Mouse (Mus musculus) midbrain, embryonic 13.5 days (tissue): ENCODE results near the gene Kcnk4. TPM values are rescaled to one million over a fixed set of nuclear protein-coding genes. Genes with fewer than 3 reads are reported as not detected.
A peak's percentile ranks its signal among the peaks of the same experiment; 100 is the strongest.

Experiments
- ATAC-seq: fragments of 200-750 bp; cut with Nextera tagmentation; 2 replicates; pipeline ENCODE4 v1.8.0; 2017; ENCODE audit warnings: mild to moderate bottlenecking, moderate TSS enrichment, moderate library complexity
- H3K27ac ChIP-seq: fragments of 300-500 bp; sonication (generic); 2 replicates; pipeline ENCODE4 v1.5.1; 2015; ENCODE audit warnings: inconsistent platforms, mild to moderate bottlenecking, moderate library complexity
- H3K27me3 ChIP-seq: fragments of 300-500 bp; sonication (generic); 2 replicates; pipeline ENCODE4 v1.6.1; 2015; ENCODE audit warnings: mild to moderate bottlenecking, inconsistent platforms
- H3K36me3 ChIP-seq: fragments of 300-500 bp; sonication (generic); 2 replicates; pipeline ENCODE4 v1.6.1; 2015; ENCODE audit warnings: mild to moderate bottlenecking, inconsistent platforms
- H3K4me1 ChIP-seq: fragments of 300-500 bp; sonication (generic); replicated peaks from 2 replicates; pipeline ENCODE4 v1.6.1; 2015; ENCODE audit warnings: inconsistent platforms
- H3K4me2 ChIP-seq: fragments of 300-500 bp; sonication (generic); replicated peaks from 2 replicates; pipeline ENCODE4 v1.6.1; 2015; ENCODE audit warnings: moderate library complexity, mild to moderate bottlenecking, inconsistent platforms
- H3K4me3 ChIP-seq: fragments of 300-500 bp; sonication (generic); replicated peaks from 2 replicates; pipeline ENCODE4 v1.5.1; 2015; ENCODE audit warnings: mild to moderate bottlenecking, inconsistent platforms
- H3K9ac ChIP-seq: fragments of 300-500 bp; sonication (generic); replicated peaks from 2 replicates; pipeline ENCODE4 v1.6.1; 2015; ENCODE audit warnings: mild to moderate bottlenecking, inconsistent platforms
- H3K9me3 ChIP-seq: fragments of 300-500 bp; sonication (generic); 2 replicates; pipeline ENCODE4 v1.6.1; 2016; ENCODE audit warnings: mild to moderate bottlenecking, inconsistent platforms
- WGBS: fragments of 180-500 bp; shearing (Covaris S2); methylation state at CpG from one replicate; pipeline ENCODE4 v1.1.7; 2015; 5-methylcytosine and 5-hydroxymethylcytosine counted together
- polyA plus RNA-seq: library from polyadenylated mRNA; unstranded; fragments of >200 nt; fragmentation: Nextera tagmentation; extraction: Ambion mirVana; gene quantifications from 2 replicates; pipeline ENCODE4 v1.2.1, GENCODE M21; 2015

Kcnk4 gene
- polyA plus RNA-seq, 1 experiment from 2014 or later, result 0.79 TPM

DNA sequence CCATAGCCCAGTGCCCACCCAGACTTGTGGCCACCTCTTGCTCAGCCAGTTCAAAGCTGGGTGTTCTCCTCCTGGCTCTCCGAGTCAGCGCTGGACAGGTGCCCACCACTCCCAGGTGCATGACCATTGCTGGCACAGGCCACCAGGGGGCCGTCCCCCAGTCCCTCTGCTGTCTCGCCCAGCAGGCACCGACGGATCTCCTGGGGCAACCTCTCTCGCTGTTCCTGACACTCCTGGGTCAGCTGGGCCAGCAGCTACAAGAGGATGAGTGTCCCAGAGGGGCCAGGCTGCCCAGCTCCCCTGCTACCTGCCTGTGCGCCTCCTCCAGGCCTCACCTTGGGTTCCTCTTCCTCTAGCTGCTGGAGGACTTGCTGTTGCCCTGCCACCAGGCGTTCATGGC is 19.7 kb upstream of the Kcnk4 start:
- Histone ChIP-seq H3K27ac (no peak overlapping the region), H3K36me3 (peaks cover 17% of the 10 kb centered on the region; the same call in 1 of the 2 replicates), H3K9ac (no peak overlapping the region), H3K4me2 (no peak overlapping the region), H3K9me3 (no peaks in the 10 kb centered on the region), H3K4me3 (no peak overlapping the region), H3K27me3 (no peaks in the 10 kb centered on the region), H3K4me1 (peaks cover 25% of the 10 kb centered on the region)
- no peak for ATAC-seq
- 57% methylated on average over 9 of the region's 9 CpGs for WGBS

DNA sequence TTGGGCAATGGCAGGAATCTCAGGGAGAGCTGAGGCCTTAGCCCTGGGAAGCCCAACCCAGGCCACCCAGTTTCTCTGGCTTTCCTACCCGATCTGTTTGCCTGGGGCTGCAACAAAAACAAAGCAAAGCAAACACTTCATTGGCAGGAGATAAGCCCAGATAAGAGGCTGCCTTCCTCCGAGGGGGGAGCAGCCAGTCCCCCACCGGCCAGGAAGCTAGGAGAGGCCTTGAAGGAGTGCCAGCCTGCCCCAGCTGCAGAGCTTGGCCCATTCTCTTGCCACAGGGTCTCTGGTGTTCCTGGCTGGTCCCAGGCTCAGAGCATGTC is 18.4 kb upstream of the Kcnk4 start:
- Histone ChIP-seq H3K27me3 (no peaks in the 10 kb centered on the region), H3K9me3 (no peaks in the 10 kb centered on the region), H3K36me3 (peaks cover 17% of the 10 kb centered on the region; the same call in 1 of the 2 replicates), H3K27ac (peak overlapping the region; percentile 97), H3K4me3 (peak overlapping the region; percentile 62), H3K9ac (peak overlapping the region; percentile 84), H3K4me1 (peaks cover 25% of the 10 kb centered on the region), H3K4me2 (peak overlapping the region; percentile 99)
- ATAC-seq, result no peak
- WGBS, result 37% methylated on average over 3 of the region's 3 CpGs

DNA sequence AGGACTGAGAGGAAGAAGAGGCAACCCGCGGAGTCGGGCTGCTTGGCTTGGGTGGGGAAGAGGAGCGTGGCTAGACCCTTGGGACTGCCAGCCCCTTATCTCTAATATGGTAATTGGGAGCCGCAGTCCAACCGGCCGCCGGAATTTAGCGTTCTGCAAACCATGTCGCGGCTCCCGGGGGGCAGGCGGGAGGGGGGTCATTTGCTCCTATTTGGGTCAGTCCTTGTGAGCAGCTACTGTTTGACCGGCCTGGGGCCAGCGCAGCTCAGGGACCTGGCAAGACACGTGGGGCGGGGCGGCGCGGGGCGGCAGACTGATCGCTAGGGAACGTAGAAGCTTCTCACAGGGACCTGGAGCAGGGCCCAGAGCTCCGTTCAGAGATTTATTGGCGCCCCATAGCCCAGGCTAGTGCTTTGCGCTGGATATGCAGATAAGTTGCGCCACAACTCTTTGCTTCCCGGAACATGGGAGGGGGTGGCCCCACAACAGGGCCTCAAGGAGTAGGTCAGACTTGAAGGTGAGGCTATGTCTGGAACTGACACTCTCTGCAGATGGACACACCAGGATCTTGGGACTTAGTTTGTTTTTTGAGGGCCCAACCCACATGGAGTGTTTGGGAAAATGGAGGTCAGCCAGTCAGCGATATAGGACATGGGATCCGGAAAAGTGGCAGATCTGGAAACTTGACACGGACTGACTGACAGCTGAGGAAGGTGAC is 17.8 kb upstream of the Kcnk4 start:
- H3K36me3 ChIP-seq, result peaks cover 17% of the 10 kb centered on the region; the same call in 1 of the 2 replicates
- WGBS, result 4% methylated on average over 30 of the region's 31 CpGs

DNA sequence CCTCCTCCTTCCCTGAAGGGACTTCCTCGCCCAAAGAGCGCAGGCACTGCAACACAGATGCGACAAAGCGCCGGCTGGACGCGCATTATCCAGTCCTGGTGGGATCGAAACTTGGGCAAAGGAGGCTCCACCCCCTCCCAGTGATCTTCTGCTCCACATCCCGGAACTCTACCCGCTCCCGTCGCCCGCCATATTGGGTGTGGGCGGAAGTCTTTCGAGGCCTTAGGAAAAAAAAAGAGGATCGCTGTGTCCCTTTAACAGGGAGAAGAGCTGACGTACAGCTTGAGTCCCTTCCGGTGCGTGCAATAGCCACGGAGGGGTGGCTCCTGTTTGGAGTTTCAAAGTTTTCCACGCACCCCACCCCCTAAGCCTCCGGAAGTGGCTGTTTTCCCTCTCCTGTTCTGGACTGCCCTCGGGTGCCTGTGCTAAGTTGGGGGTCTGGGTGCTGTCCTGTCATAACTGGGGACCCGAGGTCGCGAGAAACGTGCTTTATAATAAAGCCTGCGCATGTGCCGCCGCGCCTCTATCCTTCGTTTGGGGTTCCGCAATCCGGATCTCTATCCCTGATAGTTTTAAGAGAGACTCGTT is 17.2 kb upstream of the Kcnk4 start:
- Histone ChIP-seq H3K4me3 (peak overlapping the region; percentile 62), H3K27ac (peak overlapping the region; percentile 97), H3K9me3 (no peaks in the 10 kb centered on the region), H3K27me3 (no peaks in the 10 kb centered on the region), H3K4me2 (peak overlapping the region; percentile 99), H3K36me3 (peaks cover 17% of the 10 kb centered on the region; the same call in 1 of the 2 replicates), H3K4me1 (peaks cover 25% of the 10 kb centered on the region), H3K9ac (peak overlapping the region; percentile 84)
- WGBS, result under 1% methylated on average over 35 of the region's 35 CpGs
- ATAC-seq, result peak; percentile 84

More for the DNA sequence above, 17.8 kb upstream of the Kcnk4 start:
- Histone ChIP-seq H3K4me1 (peaks cover 25% of the 10 kb centered on the region), H3K4me3 (peak overlapping the region; percentile 62), H3K27ac (peak overlapping the region; percentile 97), H3K9me3 (no peaks in the 10 kb centered on the region), H3K4me2 (peak overlapping the region; percentile 99), H3K9ac (peak overlapping the region; percentile 84), H3K27me3 (no peaks in the 10 kb centered on the region)
- peak; percentile 27 for ATAC-seq

DNA sequence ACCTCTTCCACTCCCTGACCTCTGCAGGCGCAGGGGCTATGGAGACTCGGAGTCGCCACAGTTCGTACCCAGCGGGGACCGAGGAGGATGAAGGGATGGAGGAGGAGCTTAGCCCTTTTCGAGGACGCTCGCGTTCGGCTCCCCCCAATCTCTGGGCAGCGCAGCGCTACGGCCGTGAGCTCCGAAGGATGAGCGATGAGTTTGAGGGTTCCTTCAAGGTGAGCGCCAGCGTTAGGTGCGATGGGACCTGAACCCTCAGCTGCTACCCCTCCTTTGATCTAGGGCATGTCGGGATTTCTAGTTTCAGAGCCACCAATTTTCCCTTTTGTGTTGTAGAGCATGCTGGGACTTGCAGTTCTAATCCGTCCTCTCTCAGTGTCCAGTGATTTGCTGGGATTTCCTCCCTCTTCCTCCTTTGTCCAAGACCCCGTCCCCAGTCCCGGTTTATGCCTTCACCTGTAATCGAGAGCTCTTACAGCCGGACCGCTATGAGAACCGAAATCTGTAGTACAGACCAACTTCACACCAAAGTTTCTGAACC is 16.4 kb upstream of the Kcnk4 start:
- WGBS, result under 1% methylated on average over 28 of the region's 28 CpGs
- peak; percentile 52 for ATAC-seq
- peak overlapping the region; percentile 99 for H3K4me2 ChIP-seq

DNA sequence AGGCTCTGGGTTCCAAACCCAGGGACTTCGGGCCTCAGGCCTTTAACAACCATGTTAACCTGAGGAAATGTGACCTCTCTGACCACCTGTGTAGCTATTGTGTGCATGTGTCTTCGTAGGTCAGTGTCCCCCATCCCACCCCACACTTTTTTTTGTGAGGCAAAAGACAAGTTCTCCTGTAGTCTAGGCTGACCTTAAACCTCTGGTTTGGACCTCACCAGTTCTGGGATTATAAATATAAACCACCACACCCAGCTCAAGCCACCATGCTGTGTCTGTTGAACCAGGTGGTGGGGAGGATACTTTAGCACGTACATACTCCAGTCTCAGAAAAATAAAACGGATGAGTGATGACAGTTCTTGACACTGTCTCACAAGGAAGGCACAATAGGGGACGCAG is 15.6 kb upstream of the Kcnk4 start:
- H3K4me3 ChIP-seq, result peak overlapping the region; percentile 62
- H3K9ac ChIP-seq, result peak overlapping the region; percentile 84
- no peaks in the 10 kb centered on the region for H3K9me3 ChIP-seq
- peak overlapping the region; percentile 99 for H3K4me2 ChIP-seq
- peaks cover 12% of the 10 kb centered on the region; the same call in 1 of the 2 replicates for H3K36me3 ChIP-seq
- H3K27me3 ChIP-seq, result no peaks in the 10 kb centered on the region
- WGBS, result 53% methylated on average over 5 of the region's 5 CpGs
- peak overlapping the region; percentile 97 for H3K27ac ChIP-seq
- ATAC-seq, result no peak
- peaks cover 25% of the 10 kb centered on the region for H3K4me1 ChIP-seq

More for the DNA sequence above, 16.4 kb upstream of the Kcnk4 start:
- Histone ChIP-seq H3K9me3 (no peaks in the 10 kb centered on the region), H3K4me3 (peak overlapping the region; percentile 62), H3K27ac (peak overlapping the region; percentile 97), H3K4me1 (peaks cover 25% of the 10 kb centered on the region), H3K27me3 (no peaks in the 10 kb centered on the region), H3K9ac (peak overlapping the region; percentile 84), H3K36me3 (peaks cover 15% of the 10 kb centered on the region; the same call in 1 of the 2 replicates)

DNA sequence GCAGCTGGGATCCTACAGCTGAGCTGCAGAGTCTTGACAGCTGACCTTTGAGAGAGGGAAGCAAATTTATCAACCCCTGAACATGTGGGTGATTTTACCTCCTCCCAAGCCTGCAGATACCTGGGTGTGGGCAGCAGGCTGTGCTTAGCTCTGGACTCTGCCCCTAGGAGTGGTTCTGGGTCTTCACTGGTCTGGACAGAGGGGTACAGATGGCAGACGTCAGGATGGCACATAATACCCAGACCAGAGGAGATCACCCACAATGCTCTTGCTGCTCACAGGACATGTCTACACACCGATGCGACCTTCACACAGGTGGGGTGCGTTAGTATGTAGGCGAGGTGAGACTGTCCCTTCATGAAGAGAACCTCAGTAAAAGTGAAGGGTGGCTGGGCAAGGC is 15.2 kb upstream of the Kcnk4 start:
- 91% methylated on average over 5 of the region's 5 CpGs for WGBS
- Histone ChIP-seq H3K27ac (no peak overlapping the region), H3K4me1 (peaks cover 25% of the 10 kb centered on the region), H3K36me3 (peaks cover 9% of the 10 kb centered on the region; the same call in 1 of the 2 replicates), H3K9me3 (no peaks in the 10 kb centered on the region), H3K27me3 (no peaks in the 10 kb centered on the region), H3K4me3 (no peak overlapping the region; the same call in 1 of the 2 replicates), H3K9ac (no peak overlapping the region), H3K4me2 (peak overlapping the region; percentile 99; the same call in 1 of the 2 replicates)
- no peak for ATAC-seq

DNA sequence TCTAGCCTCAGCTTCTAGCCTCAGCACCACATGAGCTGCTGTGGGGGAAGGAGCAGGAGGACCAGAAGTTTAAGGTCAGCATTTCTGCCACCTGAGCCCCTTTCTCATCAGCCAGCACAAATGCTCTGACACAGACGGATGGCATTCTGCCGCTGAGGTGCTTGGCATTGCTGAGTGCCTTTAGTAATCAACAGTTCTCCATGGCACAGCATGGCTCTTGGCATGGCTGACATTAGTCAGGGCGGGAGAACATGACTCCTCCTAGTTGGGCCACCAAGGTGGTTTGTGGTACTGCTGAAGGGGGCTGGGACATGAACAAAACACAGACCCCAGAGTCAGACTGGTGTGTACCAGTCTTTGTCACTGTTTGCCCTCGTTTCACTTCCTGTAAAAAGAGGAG is 13.9 kb upstream of the Kcnk4 start:
- Histone ChIP-seq H3K4me2 (no peak overlapping the region), H3K9ac (no peak overlapping the region)
- WGBS, result 86% methylated on average over 4 of the region's 4 CpGs

DNA sequence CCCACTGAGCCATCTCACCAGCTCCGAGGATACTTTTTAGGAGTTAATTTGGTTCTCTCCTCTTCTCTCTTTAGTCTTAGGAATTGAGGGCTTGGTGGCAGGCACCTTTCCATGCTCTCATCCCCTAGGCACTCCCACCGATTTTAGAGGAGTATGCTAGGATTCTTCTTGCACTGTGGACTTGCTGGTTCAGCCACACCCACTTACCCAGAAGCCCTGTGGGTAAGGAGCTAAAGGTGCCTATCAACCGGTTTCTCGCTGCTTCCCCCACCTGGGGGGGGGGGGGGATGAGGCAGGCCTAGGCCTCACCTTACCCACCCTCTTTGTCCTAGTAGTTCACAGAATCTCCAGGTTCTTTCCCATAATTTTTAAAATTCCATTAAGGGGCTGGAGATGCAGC is 13.4 kb upstream of the Kcnk4 start:
- H3K36me3 ChIP-seq, result peaks cover 4% of the 10 kb centered on the region; the same call in 1 of the 2 replicates
- no peaks in the 10 kb centered on the region for H3K27me3 ChIP-seq
- peaks cover 31% of the 10 kb centered on the region for H3K4me1 ChIP-seq
- WGBS, result 64% methylated on average over 4 of the region's 4 CpGs
- no peak overlapping the region for H3K4me3 ChIP-seq
- no peak overlapping the region for H3K4me2 ChIP-seq
- H3K9ac ChIP-seq, result no peak overlapping the region
- H3K27ac ChIP-seq, result no peak overlapping the region
- H3K9me3 ChIP-seq, result no peaks in the 10 kb centered on the region
- ATAC-seq, result no peak

More for the DNA sequence above, 13.9 kb upstream of the Kcnk4 start:
- ATAC-seq, result no peak
- Histone ChIP-seq H3K4me3 (no peak overlapping the region), H3K4me1 (peaks cover 31% of the 10 kb centered on the region), H3K27me3 (no peaks in the 10 kb centered on the region), H3K27ac (no peak overlapping the region), H3K36me3 (peaks cover 4% of the 10 kb centered on the region; the same call in 1 of the 2 replicates), H3K9me3 (no peaks in the 10 kb centered on the region)

DNA sequence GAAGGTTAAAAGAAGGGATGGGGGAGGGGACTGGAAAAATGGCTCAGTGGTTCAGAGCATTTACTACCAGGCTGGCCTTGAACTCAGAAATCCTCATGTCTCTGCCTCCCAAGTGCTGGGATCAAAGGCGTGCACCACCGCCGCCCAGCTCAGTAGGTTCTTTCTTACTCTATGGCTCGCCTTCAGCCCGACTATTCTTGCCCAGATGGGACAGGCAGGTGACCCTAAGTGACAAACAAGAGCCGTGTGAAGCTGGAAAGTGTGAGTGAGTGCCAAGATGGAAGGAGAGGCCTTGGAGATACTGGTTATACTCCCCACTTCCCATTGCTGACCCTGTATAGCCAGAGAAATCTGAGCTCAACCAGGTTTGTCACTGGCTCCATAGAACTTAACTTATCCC is 9.4 kb upstream of the Kcnk4 start:
- ATAC-seq, result no peak
- Histone ChIP-seq H3K4me1 (peaks cover 38% of the 10 kb centered on the region), H3K36me3 (peaks cover 4% of the 10 kb centered on the region; the same call in 1 of the 2 replicates), H3K27ac (no peak overlapping the region), H3K9ac (no peak overlapping the region), H3K4me3 (no peak overlapping the region), H3K27me3 (no peaks in the 10 kb centered on the region), H3K4me2 (no peak overlapping the region), H3K9me3 (no peaks in the 10 kb centered on the region)
- 95% methylated on average over 6 of the region's 6 CpGs for WGBS

DNA sequence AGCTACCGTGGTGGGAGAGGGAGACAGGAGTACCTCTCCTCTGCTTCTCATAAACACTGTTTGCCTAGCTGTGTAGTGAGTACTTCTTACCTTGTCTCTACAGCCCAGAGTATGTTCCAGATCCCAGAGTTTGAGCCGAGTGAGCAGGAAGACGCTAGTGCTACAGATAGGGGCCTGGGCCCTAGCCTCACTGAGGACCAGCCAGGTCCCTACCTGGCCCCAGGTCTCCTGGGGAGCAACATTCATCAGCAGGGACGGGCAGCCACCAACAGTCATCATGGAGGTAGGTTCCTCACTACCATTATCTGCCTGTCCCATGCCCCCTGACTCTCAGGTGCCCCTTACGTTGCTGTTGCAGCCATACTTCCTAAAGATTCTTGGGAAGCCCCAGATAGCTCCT is 8.4 kb upstream of the Kcnk4 start:
- WGBS, result 21% methylated on average over 5 of the region's 5 CpGs
- Histone ChIP-seq H3K4me1 (peaks cover 47% of the 10 kb centered on the region), H3K27ac (peak overlapping the region; percentile 98), H3K27me3 (no peaks in the 10 kb centered on the region), H3K9ac (peak overlapping the region; percentile 96), H3K4me3 (peak overlapping the region; percentile 83), H3K36me3 (peaks cover 10% of the 10 kb centered on the region), H3K9me3 (no peaks in the 10 kb centered on the region), H3K4me2 (peak overlapping the region; percentile 99)
- peak; percentile 21 for ATAC-seq

DNA sequence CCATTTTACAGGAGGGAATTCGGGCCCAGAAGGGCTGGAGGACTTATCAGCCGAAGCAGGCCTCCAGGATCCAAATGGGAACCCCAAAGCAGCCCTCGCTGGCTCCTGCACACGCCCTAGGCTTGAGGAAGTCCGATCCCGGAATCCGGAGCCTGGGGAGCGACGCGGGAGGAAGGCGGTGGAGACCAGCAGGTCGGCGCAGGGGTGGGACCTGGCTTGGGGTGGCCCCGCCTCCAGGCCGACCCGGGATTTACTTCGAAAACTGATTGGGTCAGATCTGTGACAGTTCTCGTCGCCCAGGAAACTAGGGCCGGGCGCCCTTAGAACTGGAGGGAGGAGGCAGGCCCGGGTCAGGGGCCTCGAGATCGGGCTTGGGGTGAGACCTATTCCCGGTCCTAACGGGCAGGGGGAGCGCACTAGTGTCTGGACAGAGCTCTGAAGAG is 8.0 kb upstream of the Kcnk4 start, which contains the start of gene Gpr137:
TSS of gene Gpr137 (minus strand) at position 232 of the 443 bp plus-strand sequence.
- Histone ChIP-seq H3K9ac (peak within 1 kb of the TSS; percentile 96), H3K36me3 (peaks cover 13% of the 10 kb centered on the region), H3K27ac (peak within 1 kb of the TSS; percentile 98), H3K4me3 (peak within 1 kb of the TSS; percentile 83), H3K27me3 (no peaks in the 10 kb centered on the region), H3K4me2 (peak within 1 kb of the TSS; percentile 99), H3K4me1 (peaks cover 50% of the 10 kb centered on the region), H3K9me3 (no peaks in the 10 kb centered on the region)
- WGBS, result under 1% methylated on average over 27 of the region's 27 CpGs
- peak; percentile 85 for ATAC-seq
